Comparison of ENCODE assay signal across 12 mouse cellular contexts in the genomic region with DNA sequence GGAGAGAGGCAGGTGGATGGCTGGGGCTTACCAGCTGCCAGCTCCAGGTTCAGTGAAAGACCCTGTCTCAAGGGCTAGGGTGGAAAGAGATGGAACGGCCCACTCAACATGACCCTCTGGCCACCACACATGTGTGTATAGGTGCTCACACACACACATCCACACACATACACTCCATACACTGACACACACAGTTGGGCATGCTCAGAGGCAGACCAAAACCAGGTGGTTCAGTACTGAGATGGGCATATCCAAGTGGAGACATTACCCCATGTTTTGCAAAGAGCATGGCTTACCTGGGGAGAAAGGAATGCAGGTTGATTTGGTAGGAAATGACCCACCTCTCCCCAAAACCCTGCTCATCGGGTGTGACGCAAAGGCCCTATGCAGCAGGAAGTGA.
DNase-seq lines count a peak whose midpoint lies in the region; ATAC-seq and TF ChIP-seq lines count a peak whose summit lies in the region.
"Had no signal": no experiment of that assay in that cellular context is flagged by ENCODE, and none has a peak within 500 bp of the region (broad histone marks: within the 10 kb centered on the region; RNA-seq: fewer than 3 reads in every experiment).

No protein-coding gene starts in this region.

- no peaks in the 10 kb centered on the region; the same call in 1 of the 2 replicates for H3K9me3 ChIP-seq in heart, postnatal 0 days (replicated peaks; ENCODE audit: control insufficient read depth, low read length)
- H3K9me3 ChIP-seq in midbrain, embryonic 13.5 days, result no peaks in the 10 kb centered on the region
- no peaks in the 10 kb centered on the region for H3K9me3 ChIP-seq in midbrain, embryonic 10.5 days (replicated peaks)
- no peaks in the 10 kb centered on the region for H3K9me3 ChIP-seq in limb, embryonic 11.5 days (ENCODE audit: control insufficient read depth, low read length)
- no peaks in the 10 kb centered on the region for H3K9me3 ChIP-seq in stomach, postnatal 0 days (ENCODE audit: control insufficient read depth, low read length)

- H3K9ac ChIP-seq in heart, postnatal 0 days (replicated peaks; ENCODE audit: low read depth, low read length), result no peak overlapping the region
- H3K9ac ChIP-seq in midbrain, embryonic 13.5 days (replicated peaks), result no peak overlapping the region
- no peak overlapping the region for H3K9ac ChIP-seq in limb, embryonic 11.5 days (ENCODE audit: low read length)
- H3K9ac ChIP-seq in stomach, postnatal 0 days (ENCODE audit: low read length), result no peak overlapping the region
- H3K9ac ChIP-seq: embryonic facial prominence, embryonic 12.5 days; hindbrain, embryonic 14.5 days; liver, embryonic 13.5 days had no signal

- ATAC-seq in heart, postnatal 0 days (ENCODE audit: insufficient read depth, low read depth), result 0 out of 2 replicates have a peak, but pooled peaks have one; percentile 13
- ATAC-seq in midbrain, embryonic 13.5 days, result 0 out of 2 replicates have a peak, but pooled peaks have one; percentile 20
- ATAC-seq in limb, embryonic 11.5 days (ENCODE audit: insufficient number of reproducible peaks, low FRiP score, low TSS enrichment, low read depth), result peak; percentile 41
- ATAC-seq in stomach, postnatal 0 days (ENCODE audit: low FRiP score, low TSS enrichment), result peak; percentile 38; the same call in 1 of the 2 replicates
- ATAC-seq: activated CD4-positive, CD25-positive, alpha-beta regulatory T cell, adult 4 months had no signal

- H3K27ac ChIP-seq in heart, postnatal 0 days (ENCODE audit: low read depth), result no peak overlapping the region
- H3K27ac ChIP-seq in midbrain, embryonic 13.5 days, result no peak overlapping the region
- no peak overlapping the region for H3K27ac ChIP-seq in midbrain, embryonic 10.5 days (replicated peaks)
- H3K27ac ChIP-seq in limb, embryonic 11.5 days (replicated peaks; ENCODE audit: low read depth, low read length), result peak overlapping the region; percentile 80; the same call in 1 of the 2 replicates
- no peak overlapping the region for H3K27ac ChIP-seq in stomach, postnatal 0 days (replicated peaks)
- H3K27ac ChIP-seq: embryonic facial prominence, embryonic 12.5 days; hindbrain, embryonic 14.5 days; liver, embryonic 13.5 days had no signal

- no peaks in the 10 kb centered on the region for H3K27me3 ChIP-seq in heart, postnatal 0 days (ENCODE audit: control insufficient read depth, insufficient read depth, low read length)
- no peaks in the 10 kb centered on the region for H3K27me3 ChIP-seq in midbrain, embryonic 13.5 days
- no peaks in the 10 kb centered on the region for H3K27me3 ChIP-seq in midbrain, embryonic 10.5 days (ENCODE audit: low read depth, poor library complexity, severe bottlenecking)
- H3K27me3 ChIP-seq in limb, embryonic 11.5 days (ENCODE audit: control insufficient read depth, insufficient read depth, low read length), result no peaks in the 10 kb centered on the region
- H3K27me3 ChIP-seq in stomach, postnatal 0 days (ENCODE audit: control insufficient read depth, insufficient read depth, low read length), result no peaks in the 10 kb centered on the region
- H3K27me3 ChIP-seq: embryonic facial prominence, embryonic 12.5 days; liver, embryonic 13.5 days had no signal

- H3K36me3 ChIP-seq in heart, postnatal 0 days (replicated peaks; ENCODE audit: control insufficient read depth, insufficient read depth, low read length), result no peaks in the 10 kb centered on the region
- H3K36me3 ChIP-seq in midbrain, embryonic 13.5 days, result no peaks in the 10 kb centered on the region
- H3K36me3 ChIP-seq in midbrain, embryonic 10.5 days, result no peaks in the 10 kb centered on the region
- H3K36me3 ChIP-seq in limb, embryonic 11.5 days (ENCODE audit: control insufficient read depth, insufficient read depth, low read length), result no peaks in the 10 kb centered on the region
- H3K36me3 ChIP-seq in stomach, postnatal 0 days (ENCODE audit: control insufficient read depth, insufficient read depth, low read length), result no peaks in the 10 kb centered on the region
- H3K36me3 ChIP-seq: embryonic facial prominence, embryonic 12.5 days; liver, embryonic 13.5 days had no signal

- intact Hi-C loops in heart, postnatal 14 days (cut with DNase I), result no loop called here
- intact Hi-C loops in left cerebral cortex, postnatal 4 days (cut with DNase I), result no loop called here

- WGBS in heart, postnatal 0 days, result 76% methylated on average over 3 of the region's 3 CpGs
- 95% methylated on average over 3 of the region's 3 CpGs for WGBS in midbrain, embryonic 13.5 days
- WGBS in midbrain, embryonic 10.5 days, result 92% methylated on average over 3 of the region's 3 CpGs
- 34% methylated on average over 3 of the region's 3 CpGs for WGBS in limb, embryonic 11.5 days
- WGBS in stomach, postnatal 0 days, result 65% methylated on average over 3 of the region's 3 CpGs

- H3K4me2 ChIP-seq in heart, postnatal 0 days (ENCODE audit: low read depth, low read length), result no peak overlapping the region
- no peak overlapping the region for H3K4me2 ChIP-seq in midbrain, embryonic 13.5 days (replicated peaks)
- peak overlapping the region; percentile 15; the same call in 1 of the 2 replicates for H3K4me2 ChIP-seq in limb, embryonic 11.5 days (ENCODE audit: low read depth, severe bottlenecking)
- no peak overlapping the region for H3K4me2 ChIP-seq in stomach, postnatal 0 days (replicated peaks; ENCODE audit: low read depth)
- H3K4me2 ChIP-seq: embryonic facial prominence, embryonic 12.5 days; liver, embryonic 13.5 days had no signal

- H3K4me3 ChIP-seq in heart, postnatal 0 days (ENCODE audit: low read depth, low read length), result no peak overlapping the region
- H3K4me3 ChIP-seq in midbrain, embryonic 13.5 days (replicated peaks), result no peak overlapping the region
- H3K4me3 ChIP-seq in midbrain, embryonic 10.5 days, result no peak overlapping the region
- no peak overlapping the region for H3K4me3 ChIP-seq in limb, embryonic 11.5 days (ENCODE audit: low read depth, low read length)
- no peak overlapping the region for H3K4me3 ChIP-seq in stomach, postnatal 0 days (ENCODE audit: low read depth, low read length)
- H3K4me3 ChIP-seq: embryonic facial prominence, embryonic 12.5 days; liver, embryonic 13.5 days had no signal

- no peak for DNase-seq in heart, postnatal 0 days (ENCODE audit: low spot score)
- no peak for DNase-seq in heart, postnatal 14 days
- DNase-seq in midbrain, embryonic 10.5 days (ENCODE audit: low spot score), result no peak
- no peak for DNase-seq in limb, embryonic 11.5 days (ENCODE audit: low spot score)
- no peak for DNase-seq in stomach, postnatal 0 days (ENCODE audit: low spot score)
- no peak for DNase-seq in left cerebral cortex, postnatal 4 days
- DNase-seq: liver, embryonic 13.5 days; lung, postnatal 36 days had no signal

- no peak for TF ChIP-seq CTCF in heart, postnatal 0 days (IDR thresholded peaks at IDR 0.05; ENCODE audit: low read depth)
- no peak for TF ChIP-seq CTCF in stomach, postnatal 0 days (IDR thresholded peaks at IDR 0.05; ENCODE audit: low read depth)

- no peak for TF ChIP-seq EP300 in heart, postnatal 0 days (IDR thresholded peaks at IDR 0.05; ENCODE audit: low read depth)
- TF ChIP-seq EP300 in stomach, postnatal 0 days (optimal IDR thresholded peaks at IDR 0.05), result no peak

- H3K4me1 ChIP-seq in heart, postnatal 0 days (ENCODE audit: control insufficient read depth, insufficient read depth), result no peaks in the 10 kb centered on the region
- H3K4me1 ChIP-seq in midbrain, embryonic 13.5 days (replicated peaks), result no peaks in the 10 kb centered on the region
- H3K4me1 ChIP-seq in midbrain, embryonic 10.5 days, result no peaks in the 10 kb centered on the region
- H3K4me1 ChIP-seq in limb, embryonic 11.5 days (ENCODE audit: control insufficient read depth, insufficient read depth, low read length), result peaks cover 20% of the 10 kb centered on the region
- peaks cover 3% of the 10 kb centered on the region; the same call in 1 of the 2 replicates for H3K4me1 ChIP-seq in stomach, postnatal 0 days (replicated peaks; ENCODE audit: control insufficient read depth, insufficient read depth)
- H3K4me1 ChIP-seq: embryonic facial prominence, embryonic 12.5 days; liver, embryonic 13.5 days had no signal
